Mouse (Mus musculus): ENCODE measurements around the gene Gucy2d. TPM values are rescaled to one million over a fixed set of nuclear protein-coding genes. Genes with fewer than 3 reads are reported as not detected.
A peak's percentile ranks its signal among the peaks of the same experiment; 100 is the strongest.

Gene Gucy2d
- polyA plus RNA-seq, 1 experiment = not detected

- no peak overlapping the region for H3K4me3 ChIP-seq (ENCODE audit: extremely low read depth, insufficient read depth, insufficient read length)
- H3K4me1 ChIP-seq (ENCODE audit: control insufficient read depth, insufficient read depth, insufficient read length) = no peaks in the 10 kb centered on the region
- DNase-seq (ENCODE audit: low read depth in 1 of 2, low spot score in 2 of 2) = no peak
- WGBS = 61% methylated on average over 5 of the region's 5 CpGs
- TF ChIP-seq CTCF (IDR thresholded peaks at IDR 0.05; ENCODE audit: extremely low read depth, insufficient read depth, insufficient read length, insufficient replicate concordance) (no peak), POLR2A (IDR thresholded peaks at IDR 0.05; ENCODE audit: low read depth, low read length) (no peak)
- H3K36me3 ChIP-seq (ENCODE audit: control insufficient read depth, insufficient read depth, low read length) = no peaks in the 10 kb centered on the region
- no peaks in the 10 kb centered on the region for H3K27me3 ChIP-seq (ENCODE audit: control insufficient read depth, insufficient read depth, low read length)
- no peak overlapping the region for H3K27ac ChIP-seq (ENCODE audit: insufficient read depth, low read length)
Observed at GRCm38 (mm10) chr7:98504726-98505314, 64.6 kb downstream of the Gucy2d start.

GRCm38 (mm10) chr7:98505664-98506063, 65.4 kb downstream of the Gucy2d start:
- H3K4me1 ChIP-seq (ENCODE audit: control insufficient read depth, insufficient read depth, insufficient read length) = no peaks in the 10 kb centered on the region
- no peak overlapping the region for H3K4me3 ChIP-seq (ENCODE audit: extremely low read depth, insufficient read depth, insufficient read length)

GRCm38 (mm10) chr7:98510961-98511958, 71.0 kb downstream of the Gucy2d start:
- 67% methylated on average over 15 of the region's 15 CpGs for WGBS
- Histone ChIP-seq H3K27me3 (ENCODE audit: control insufficient read depth, insufficient read depth, low read length) (no peaks in the 10 kb centered on the region), H3K4me1 (ENCODE audit: control insufficient read depth, insufficient read depth, insufficient read length) (no peaks in the 10 kb centered on the region), H3K4me3 (ENCODE audit: extremely low read depth, insufficient read depth, insufficient read length) (no peak overlapping the region), H3K36me3 (ENCODE audit: control insufficient read depth, insufficient read depth, low read length) (no peaks in the 10 kb centered on the region), H3K27ac (ENCODE audit: insufficient read depth, low read length) (no peak overlapping the region)
- TF ChIP-seq POLR2A (IDR thresholded peaks at IDR 0.05; ENCODE audit: low read depth, low read length) = no peak
- TF ChIP-seq CTCF (IDR thresholded peaks at IDR 0.05; ENCODE audit: extremely low read depth, insufficient read depth, insufficient read length, insufficient replicate concordance) = no peak
- DNase-seq (ENCODE audit: low read depth in 1 of 2, low spot score in 2 of 2) = no peak

More at GRCm38 (mm10) chr7:98505664-98506063, 65.4 kb downstream of the Gucy2d start:
- H3K27ac ChIP-seq (ENCODE audit: insufficient read depth, low read length) = no peak overlapping the region
- DNase-seq (ENCODE audit: low read depth in 1 of 2, low spot score in 2 of 2) = no peak
- no peaks in the 10 kb centered on the region for H3K27me3 ChIP-seq (ENCODE audit: control insufficient read depth, insufficient read depth, low read length)
- 88% methylated on average over 3 of the region's 3 CpGs for WGBS
- no peak for TF ChIP-seq POLR2A (IDR thresholded peaks at IDR 0.05; ENCODE audit: low read depth, low read length)
- TF ChIP-seq CTCF (IDR thresholded peaks at IDR 0.05; ENCODE audit: extremely low read depth, insufficient read depth, insufficient read length, insufficient replicate concordance) = no peak
- H3K36me3 ChIP-seq (ENCODE audit: control insufficient read depth, insufficient read depth, low read length) = no peaks in the 10 kb centered on the region

- Histone ChIP-seq H3K27ac (ENCODE audit: insufficient read depth, low read length) (no peak overlapping the region), H3K36me3 (ENCODE audit: control insufficient read depth, insufficient read depth, low read length) (no peaks in the 10 kb centered on the region), H3K27me3 (ENCODE audit: control insufficient read depth, insufficient read depth, low read length) (no peaks in the 10 kb centered on the region), H3K4me1 (ENCODE audit: control insufficient read depth, insufficient read depth, insufficient read length) (no peaks in the 10 kb centered on the region), H3K4me3 (ENCODE audit: extremely low read depth, insufficient read depth, insufficient read length) (no peak overlapping the region)
- 61% methylated on average over 3 of the region's 3 CpGs for WGBS
- TF ChIP-seq CTCF (IDR thresholded peaks at IDR 0.05; ENCODE audit: extremely low read depth, insufficient read depth, insufficient read length, insufficient replicate concordance) (no peak), POLR2A (IDR thresholded peaks at IDR 0.05; ENCODE audit: low read depth, low read length) (no peak)
- DNase-seq (ENCODE audit: low read depth in 1 of 2, low spot score in 2 of 2) = no peak
Observed at GRCm38 (mm10) chr7:98513251-98513650, 73.0 kb downstream of the Gucy2d start.

DNA sequence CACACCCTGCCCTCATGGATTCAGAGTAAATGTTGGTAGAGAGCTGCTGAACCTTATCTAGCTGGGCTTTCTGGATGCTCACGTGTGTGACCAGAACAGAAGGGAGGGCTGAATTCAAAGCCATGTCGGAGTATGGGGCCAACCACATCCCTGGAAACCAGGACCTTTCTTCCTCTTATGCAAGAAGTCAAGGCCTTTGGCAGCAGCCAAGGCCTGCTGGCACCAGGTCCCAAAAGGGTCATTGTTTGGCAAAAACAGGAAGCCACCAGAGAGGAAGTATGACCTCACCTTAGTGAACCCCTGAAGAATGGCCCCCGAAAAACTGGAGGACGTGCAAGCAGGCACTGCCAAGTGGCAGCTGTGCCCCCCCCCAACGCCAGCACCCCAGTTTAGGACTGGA, 82.4 kb downstream of the Gucy2d start:
- Histone ChIP-seq H3K27me3 (ENCODE audit: control insufficient read depth, insufficient read depth, low read length) (no peaks in the 10 kb centered on the region), H3K36me3 (ENCODE audit: control insufficient read depth, insufficient read depth, low read length) (no peaks in the 10 kb centered on the region), H3K4me1 (ENCODE audit: control insufficient read depth, insufficient read depth, insufficient read length) (peaks cover 19% of the 10 kb centered on the region; the same call in 1 of the 2 replicates), H3K27ac (ENCODE audit: insufficient read depth, low read length) (peak overlapping the region; percentile 34; the same call in 1 of the 2 replicates), H3K4me3 (ENCODE audit: extremely low read depth, insufficient read depth, insufficient read length) (no peak overlapping the region)
- WGBS = 35% methylated on average over 5 of the region's 5 CpGs
- DNase-seq (ENCODE audit: low read depth in 1 of 2, low spot score in 2 of 2) = no peak
- TF ChIP-seq CTCF (IDR thresholded peaks at IDR 0.05; ENCODE audit: extremely low read depth, insufficient read depth, insufficient read length, insufficient replicate concordance) = no peak
- no peak for TF ChIP-seq POLR2A (IDR thresholded peaks at IDR 0.05; ENCODE audit: low read depth, low read length)

GRCm38 (mm10) chr7:98523070-98523812, 83.0 kb downstream of the Gucy2d start:
- H3K4me1 ChIP-seq (ENCODE audit: control insufficient read depth, insufficient read depth, insufficient read length) = peaks cover 19% of the 10 kb centered on the region; the same call in 1 of the 2 replicates
- H3K36me3 ChIP-seq (ENCODE audit: control insufficient read depth, insufficient read depth, low read length) = no peaks in the 10 kb centered on the region
- no peak for TF ChIP-seq CTCF (IDR thresholded peaks at IDR 0.05; ENCODE audit: extremely low read depth, insufficient read depth, insufficient read length, insufficient replicate concordance)
- TF ChIP-seq POLR2A (IDR thresholded peaks at IDR 0.05; ENCODE audit: low read depth, low read length) = no peak
- WGBS = 54% methylated on average over 8 of the region's 8 CpGs
- H3K27ac ChIP-seq (ENCODE audit: insufficient read depth, low read length) = peak overlapping the region; percentile 34; the same call in 1 of the 2 replicates
- H3K27me3 ChIP-seq (ENCODE audit: control insufficient read depth, insufficient read depth, low read length) = no peaks in the 10 kb centered on the region
- DNase-seq (ENCODE audit: low read depth in 1 of 2, low spot score in 2 of 2) = no peak
- no peak overlapping the region for H3K4me3 ChIP-seq (ENCODE audit: extremely low read depth, insufficient read depth, insufficient read length)

All from spleen, adult 2 months (tissue).